Mouse (Mus musculus): ENCODE data around the gene Chchd10. TPM values are rescaled to one million over a fixed set of nuclear protein-coding genes. Genes with fewer than 3 reads are reported as not detected.
A peak's percentile ranks its signal among the peaks of the same experiment; 100 is the strongest.

Gene Chchd10
- total and polyA plus RNA-seq, 2 experiments from 2014 or later = 1,293 to 1,749 TPM

DNA sequence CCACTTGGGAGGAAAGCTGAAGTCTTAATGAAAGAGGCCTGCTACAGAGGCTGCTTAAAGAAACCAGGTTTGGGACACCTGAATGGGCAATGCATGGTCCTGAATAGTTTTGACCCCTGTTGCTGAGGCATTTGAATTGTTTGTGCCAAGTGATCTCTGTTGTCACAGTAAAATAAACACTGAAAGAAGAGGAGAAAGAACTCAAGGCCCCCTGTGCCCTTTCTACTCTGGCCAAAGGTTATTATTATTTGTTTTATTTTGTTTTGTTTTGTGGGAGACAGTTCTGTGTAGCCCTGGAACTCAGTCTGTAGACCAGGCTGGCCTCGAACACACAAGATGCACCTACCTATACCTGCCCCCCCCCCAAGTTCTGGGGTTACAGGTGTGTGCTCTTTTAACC lies 2.1 kb downstream of the Chchd10 start:
- peak overlapping the region; percentile 59 for H3K4me2 ChIP-seq (ENCODE audit: low read depth, low read length)
- H3K4me3 ChIP-seq (ENCODE audit: low read depth, low read length) = no peak overlapping the region
- ATAC-seq (ENCODE audit: insufficient read depth, low read depth) (no peak), DNase-seq (ENCODE audit: low spot score) (no peak)
- H3K4me1 ChIP-seq (ENCODE audit: control insufficient read depth, insufficient read depth) = peaks cover 31% of the 10 kb centered on the region
- WGBS = 77% methylated on average over 1 of the region's 1 CpGs
- peak overlapping the region; percentile 91; the same call in 1 of the 2 replicates for H3K27ac ChIP-seq (ENCODE audit: low read depth)
- H3K9me3 ChIP-seq (replicated peaks; ENCODE audit: control insufficient read depth, low read length) = no peaks in the 10 kb centered on the region
- peak overlapping the region; percentile 78; the same call in 1 of the 2 replicates for H3K9ac ChIP-seq (replicated peaks; ENCODE audit: low read depth, low read length)
- no peak for TF ChIP-seq CTCF (IDR thresholded peaks at IDR 0.05; ENCODE audit: low read depth)
- TF ChIP-seq EP300 (IDR thresholded peaks at IDR 0.05; ENCODE audit: low read depth) = no peak
- no peaks in the 10 kb centered on the region for H3K36me3 ChIP-seq (replicated peaks; ENCODE audit: control insufficient read depth, insufficient read depth, low read length)
- no peaks in the 10 kb centered on the region; the same call in 1 of the 2 replicates for H3K27me3 ChIP-seq (ENCODE audit: control insufficient read depth, insufficient read depth, low read length)

DNA sequence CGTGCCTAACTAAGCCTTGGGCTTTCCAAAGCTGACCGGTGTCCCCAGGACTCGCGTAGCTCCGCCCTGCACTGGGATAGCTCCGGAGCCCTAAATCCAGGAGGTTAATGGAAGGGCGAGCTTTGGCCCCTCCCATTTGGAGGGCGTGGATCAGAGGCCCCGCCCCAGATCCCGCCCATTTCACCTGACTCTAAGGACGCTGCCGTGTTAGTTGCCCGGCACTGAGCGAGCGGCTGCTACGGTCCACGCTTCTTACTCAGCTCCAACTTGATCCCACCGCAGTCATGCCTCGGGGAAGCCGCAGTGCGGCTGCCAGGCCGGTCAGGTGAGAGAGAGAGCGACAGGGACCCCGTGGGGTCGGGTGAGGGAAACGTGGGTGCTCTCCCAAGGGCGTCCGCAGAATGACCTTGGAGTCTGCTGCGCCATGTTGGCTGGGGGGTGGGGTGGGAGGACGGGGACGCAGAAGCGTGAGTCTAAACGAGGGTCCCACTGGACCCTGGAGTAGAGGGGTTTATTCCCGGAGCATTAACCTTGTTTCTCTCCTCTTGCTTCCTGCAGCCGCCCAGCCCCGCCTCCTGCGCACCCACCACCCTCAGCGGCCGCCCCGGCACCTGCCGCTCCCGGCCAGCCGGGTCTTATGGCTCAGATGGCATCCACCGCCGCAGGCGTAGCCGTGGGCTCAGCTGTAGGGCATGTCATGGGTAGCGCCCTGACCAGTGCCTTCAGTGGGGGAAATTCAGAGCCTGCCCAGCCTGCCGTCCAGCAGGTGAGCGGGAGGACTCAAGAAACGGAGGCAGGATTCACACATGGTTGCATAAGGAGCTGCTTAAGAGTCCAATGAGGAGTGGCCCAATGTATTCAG lies 3.0 kb downstream of the Chchd10 start, which contains the start of gene Mmp11:
Mmp11 (minus strand) TSS at position 817 of the 862 bp plus-strand sequence.
- ATAC-seq (ENCODE audit: insufficient read depth, low read depth) (peak; percentile 86), DNase-seq (ENCODE audit: low spot score) (peak; percentile 88)
- Histone ChIP-seq H3K4me2 (ENCODE audit: low read depth, low read length) (peak within 1 kb of the TSS; percentile 59), H3K9me3 (replicated peaks; ENCODE audit: control insufficient read depth, low read length) (no peaks in the 10 kb centered on the region), H3K36me3 (replicated peaks; ENCODE audit: control insufficient read depth, insufficient read depth, low read length) (no peaks in the 10 kb centered on the region), H3K27me3 (ENCODE audit: control insufficient read depth, insufficient read depth, low read length) (no peaks in the 10 kb centered on the region; the same call in 1 of the 2 replicates), H3K4me1 (ENCODE audit: control insufficient read depth, insufficient read depth) (peaks cover 22% of the 10 kb centered on the region), H3K9ac (replicated peaks; ENCODE audit: low read depth, low read length) (peak within 1 kb of the TSS; percentile 78), H3K27ac (ENCODE audit: low read depth) (peak within 1 kb of the TSS; percentile 91), H3K4me3 (ENCODE audit: low read depth, low read length) (peak within 1 kb of the TSS; percentile 70)
- WGBS = 3% methylated on average over 50 of the region's 51 CpGs
- peak; percentile 50; the same call in 1 of the 2 replicates for TF ChIP-seq EP300 (IDR thresholded peaks at IDR 0.05; ENCODE audit: low read depth)
- TF ChIP-seq CTCF (IDR thresholded peaks at IDR 0.05; ENCODE audit: low read depth) = no peak

DNA sequence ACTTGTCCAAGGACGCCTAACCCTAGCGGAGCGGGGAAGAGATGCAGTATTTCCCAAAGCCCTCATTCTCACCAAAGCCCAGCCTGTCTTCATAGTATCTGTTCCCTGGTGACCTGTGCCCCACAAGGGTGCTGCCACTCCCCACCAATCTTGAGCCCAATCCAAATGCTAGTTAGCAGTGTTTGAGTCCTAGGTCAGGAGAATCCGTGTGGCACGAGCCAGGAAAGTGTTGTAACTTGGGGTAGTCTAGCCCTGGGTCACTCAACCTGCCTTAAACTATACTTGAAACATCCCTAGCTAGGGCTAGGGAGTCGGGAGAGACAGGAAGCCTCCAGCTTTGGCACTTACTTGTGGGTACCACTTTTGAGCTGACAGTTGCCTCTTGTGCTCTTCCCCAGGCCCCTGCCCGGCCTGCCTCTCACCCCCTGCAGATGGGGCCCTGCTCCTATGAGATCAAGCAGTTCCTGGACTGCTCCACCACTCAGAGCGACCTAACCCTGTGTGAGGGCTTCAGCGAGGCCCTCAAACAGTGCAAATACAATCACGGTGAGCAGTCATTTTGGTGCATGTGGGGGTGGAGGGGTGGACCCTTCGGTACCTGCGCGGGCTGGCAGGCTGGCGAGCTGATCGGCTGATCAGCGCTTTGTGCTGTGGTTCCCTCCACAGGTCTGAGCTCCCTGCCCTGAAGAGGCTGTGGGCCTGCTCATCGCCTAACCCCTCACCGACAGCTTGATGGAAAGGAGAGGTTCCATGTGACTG lies 4.2 kb downstream of the Chchd10 start:
- Histone ChIP-seq H3K9me3 (replicated peaks; ENCODE audit: control insufficient read depth, low read length) (no peaks in the 10 kb centered on the region), H3K4me3 (ENCODE audit: low read depth, low read length) (peak overlapping the region; percentile 70), H3K27me3 (ENCODE audit: control insufficient read depth, insufficient read depth, low read length) (no peaks in the 10 kb centered on the region), H3K27ac (ENCODE audit: low read depth) (peak overlapping the region; percentile 91), H3K36me3 (replicated peaks; ENCODE audit: control insufficient read depth, insufficient read depth, low read length) (no peaks in the 10 kb centered on the region), H3K4me1 (ENCODE audit: control insufficient read depth, insufficient read depth) (peaks cover 12% of the 10 kb centered on the region), H3K9ac (replicated peaks; ENCODE audit: low read depth, low read length) (peak overlapping the region; percentile 78; the same call in 1 of the 2 replicates), H3K4me2 (ENCODE audit: low read depth, low read length) (peak overlapping the region; percentile 59)
- TF ChIP-seq CTCF (IDR thresholded peaks at IDR 0.05; ENCODE audit: low read depth) (no peak), EP300 (IDR thresholded peaks at IDR 0.05; ENCODE audit: low read depth) (no peak)
- DNase-seq (ENCODE audit: low spot score) (no peak), ATAC-seq (ENCODE audit: insufficient read depth, low read depth) (no peak)
- WGBS = 28% methylated on average over 18 of the region's 18 CpGs

DNA sequence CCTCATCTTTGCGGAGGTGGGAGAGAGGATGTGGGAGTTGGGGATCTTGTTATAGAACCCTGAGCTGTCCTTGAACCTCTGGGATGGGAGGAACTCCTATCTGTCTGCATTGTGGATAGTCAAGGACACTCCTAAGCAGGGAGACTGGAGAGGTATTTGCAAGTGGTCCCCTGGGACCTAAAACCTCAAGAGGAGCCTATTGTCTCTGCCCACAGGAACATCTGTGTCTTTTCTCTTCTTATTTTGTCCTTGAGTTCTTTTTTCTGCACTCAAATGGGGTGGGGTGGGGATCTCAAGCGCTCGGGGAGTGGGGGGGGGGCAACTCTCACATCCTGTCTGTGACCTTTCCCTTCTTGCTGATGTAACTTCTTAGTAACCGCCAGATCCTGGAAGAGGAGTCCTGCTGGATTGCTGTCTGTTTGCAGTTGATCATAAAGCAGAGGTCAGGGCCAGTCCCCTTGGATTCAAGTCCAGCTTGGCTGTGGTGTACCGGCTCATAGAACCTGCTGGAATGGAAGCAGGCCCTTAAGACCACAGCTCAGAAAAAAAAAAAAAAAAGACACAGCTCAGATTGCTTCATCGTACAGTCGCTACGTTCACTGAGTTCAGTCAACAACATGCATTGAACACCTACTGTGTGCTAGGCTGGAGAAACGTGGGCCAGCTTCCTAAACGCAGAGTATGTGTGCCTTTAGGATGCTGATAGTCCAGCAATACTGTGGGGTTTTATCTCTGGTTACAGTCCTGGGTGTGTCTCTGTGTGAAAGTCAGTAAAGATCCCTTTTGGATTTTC lies 5.1 kb downstream of the Chchd10 start:
- ATAC-seq (ENCODE audit: insufficient read depth, low read depth) (no peak), DNase-seq (ENCODE audit: low spot score) (no peak)
- peak overlapping the region; percentile 59 for H3K4me2 ChIP-seq (ENCODE audit: low read depth, low read length)
- TF ChIP-seq CTCF (IDR thresholded peaks at IDR 0.05; ENCODE audit: low read depth) (no peak), EP300 (IDR thresholded peaks at IDR 0.05; ENCODE audit: low read depth) (no peak)
- H3K9ac ChIP-seq (replicated peaks; ENCODE audit: low read depth, low read length) = no peak overlapping the region
- no peaks in the 10 kb centered on the region for H3K9me3 ChIP-seq (replicated peaks; ENCODE audit: control insufficient read depth, low read length)
- 0 out of 2 replicates have a peak overlapping the region, but pooled peaks have one; percentile 16 for H3K27ac ChIP-seq (ENCODE audit: low read depth)
- peak overlapping the region; percentile 70 for H3K4me3 ChIP-seq (ENCODE audit: low read depth, low read length)
- no peaks in the 10 kb centered on the region for H3K36me3 ChIP-seq (replicated peaks; ENCODE audit: control insufficient read depth, insufficient read depth, low read length)
- WGBS = 42% methylated on average over 10 of the region's 10 CpGs
- peaks cover 5% of the 10 kb centered on the region; the same call in 1 of the 2 replicates for H3K4me1 ChIP-seq (ENCODE audit: control insufficient read depth, insufficient read depth)
- H3K27me3 ChIP-seq (ENCODE audit: control insufficient read depth, insufficient read depth, low read length) = no peaks in the 10 kb centered on the region
